Mouse (Mus musculus): Measurements from ENCODE around the gene Krtap31-1.

DNA sequence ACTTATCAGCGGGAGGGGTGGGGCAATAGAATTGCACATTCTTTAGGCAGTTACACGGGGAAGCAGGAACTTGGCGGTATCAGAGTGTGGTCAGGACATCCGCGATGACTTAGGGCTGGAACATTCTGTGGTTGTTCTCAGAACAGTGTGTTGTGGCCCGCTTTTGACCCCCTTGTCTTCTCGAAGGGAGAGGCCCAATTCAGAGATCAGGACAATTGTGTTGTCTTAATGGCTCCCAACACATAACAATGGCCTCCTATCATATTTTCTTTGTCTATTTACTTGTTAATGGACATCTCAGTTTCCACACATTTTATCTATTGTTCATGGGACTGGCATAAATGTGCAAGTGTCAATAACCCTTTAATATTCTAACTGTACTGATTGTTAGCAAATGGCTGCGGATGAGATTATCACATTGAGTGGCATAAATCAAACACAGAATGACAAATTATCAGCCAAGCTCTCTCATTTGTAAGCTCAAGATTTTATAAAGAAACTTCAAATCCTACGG, 30.1 kb downstream of the Krtap31-1 start:
- no peak for TF ChIP-seq POLR2A (IDR thresholded peaks at IDR 0.05; ENCODE audit: borderline replicate concordance, extremely low read depth, insufficient read depth, insufficient read length, poor library complexity, severe bottlenecking)
- no peak for TF ChIP-seq CTCF (IDR thresholded peaks at IDR 0.05; ENCODE audit: borderline replicate concordance, extremely low read depth, insufficient read depth, insufficient read length)

Measured in brain, embryonic 14.5 days (tissue).